Mouse (Mus musculus) heart, postnatal 4 days (tissue): ENCODE measurements around the gene Slc6a5. TPM values are rescaled to one million over a fixed set of nuclear protein-coding genes. Genes with fewer than 3 reads are reported as not detected.

Experiments used
- DNase-seq: peaks from one replicate; pipeline ENCODE4 v3.0.0; 2021
- total RNA-seq, 2 experiments: library from RNA; stranded (reverse); gene quantifications; 2 replicates each; pipeline ENCODE4 v1.2.3; 2021

The Slc6a5 gene
- total RNA-seq, 2 experiments from 2014 or later: not detected

- DNase-seq: no peak
These were observed 74.8 kb downstream of the Slc6a5 start for GRCm38 (mm10) chr7:49984698-49985097.

- DNase-seq: no peak
These were observed 76.0 kb downstream of the Slc6a5 start for GRCm38 (mm10) chr7:49985947-49986346.

GRCm38 (mm10) chr7:49999321-49999720, 89.4 kb downstream of the Slc6a5 start:
- DNase-seq: no peak

GRCm38 (mm10) chr7:50005268-50005667, 95.3 kb downstream of the Slc6a5 start:
- no peak for DNase-seq

Other genes starting within 250 kb of the Slc6a5 start
- gene Htatip2, start 151.0 kb upstream of the Slc6a5 start, total RNA-seq: 1 to 10 TPM; 5.5 to 6.1 TPM
- 10 to 100 TPM; 21.9 to 22.2 TPM for gene Prmt3, start 131.8 kb upstream of the Slc6a5 start, total RNA-seq
- gene Nell1, start 64.7 kb downstream of the Slc6a5 start, total RNA-seq: under 1 TPM in 1 of 2 experiments, not detected in 1; 0.14 TPM